Mouse (Mus musculus) adrenal gland, adult (tissue): ENCODE data around the gene Pdhx.
A peak's percentile ranks its signal among the peaks of the same experiment; 100 is the strongest.

Source experiments
- DNase-seq, 2 experiments: peaks; one replicate each; pipeline ENCODE4 v3.0.0; 2022 to 2023; ENCODE audit warnings: low spot score in 1 of 2; ENCODE audit not compliant: inconsistent age in 2 of 2

The Pdhx gene

GRCm38 (mm10) chr2:102993841-102994607 is 79.3 kb downstream of the Pdhx start:
- DNase-seq = no peak

DNA sequence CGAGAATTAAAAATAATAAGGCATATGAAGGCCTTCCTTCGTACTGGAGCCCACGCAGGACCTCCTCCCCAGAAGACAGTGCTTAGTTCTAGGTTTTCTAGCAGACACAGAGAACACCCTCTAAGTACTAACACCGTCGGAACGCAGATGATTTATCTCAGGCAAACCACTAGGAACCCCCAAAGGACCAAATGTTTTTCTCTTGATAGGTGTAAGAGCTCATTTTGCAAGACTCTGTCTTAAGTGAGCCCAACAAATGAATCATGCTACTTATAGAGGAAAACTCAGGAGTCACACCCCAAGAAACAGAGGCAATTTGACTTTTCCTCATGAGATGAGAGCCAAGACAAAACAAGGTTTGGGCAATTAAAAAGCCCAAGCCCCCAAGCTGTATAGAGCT is 80.9 kb downstream of the Pdhx start:
- DNase-seq = no peak

DNA sequence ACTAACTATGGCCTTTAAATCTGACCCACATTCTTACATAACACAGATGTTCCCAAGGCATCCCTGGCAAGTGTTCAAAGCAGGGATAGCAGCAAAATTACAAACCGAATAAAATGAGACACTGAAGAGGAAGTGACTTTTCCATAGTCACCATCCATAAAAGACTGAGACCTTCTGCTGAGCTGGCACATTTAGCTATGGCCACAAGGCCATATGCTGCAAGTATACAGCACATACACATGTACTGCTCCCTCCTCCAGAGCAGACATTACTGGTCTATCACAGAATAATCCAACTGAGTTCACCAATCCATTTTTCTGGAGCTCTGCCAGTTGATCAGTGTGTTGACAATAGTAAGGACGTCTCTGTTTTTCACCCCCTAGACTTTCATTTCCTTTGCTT is 83.0 kb downstream of the Pdhx start:
- DNase-seq = peak; percentile 47 to 78

DNA sequence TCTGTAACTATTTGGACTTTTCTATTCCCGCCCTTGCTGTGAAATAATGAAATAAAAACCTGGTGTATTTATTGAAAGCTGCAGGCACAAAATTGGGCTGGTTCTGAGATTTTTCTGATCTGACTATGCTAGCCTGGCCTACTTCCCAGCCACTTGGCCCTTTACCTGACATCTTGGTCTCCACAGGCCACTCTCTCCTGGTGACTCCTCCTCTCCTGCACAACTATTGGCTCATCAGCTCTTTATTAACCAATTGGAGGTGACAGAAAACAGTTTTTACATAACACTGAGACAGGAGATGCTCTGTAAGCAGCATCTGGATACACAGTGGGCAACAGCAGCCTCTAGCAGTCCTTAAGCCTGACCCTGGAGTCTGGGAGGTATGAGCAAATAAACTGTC is 83.9 kb downstream of the Pdhx start:
- DNase-seq = no peak

- peak in 1 of 2 experiments; percentile 94 for DNase-seq
Observed at GRCm38 (mm10) chr2:102987708-102988010, 85.7 kb downstream of the Pdhx start.

GRCm38 (mm10) chr2:102986964-102987707 is 86.2 kb downstream of the Pdhx start:
- DNase-seq = peak; percentile 76 to 81

- peak; percentile 43 to 73 for DNase-seq
Observed at GRCm38 (mm10) chr2:102986424-102986823, 86.9 kb downstream of the Pdhx start.

- peak in 1 of 2 experiments; percentile 63 for DNase-seq
Observed at GRCm38 (mm10) chr2:102982822-102983221, 90.5 kb downstream of the Pdhx start.

- no peak for DNase-seq
Observed at GRCm38 (mm10) chr2:102981446-102982314, 91.6 kb downstream of the Pdhx start.

- DNase-seq = no peak
Observed at GRCm38 (mm10) chr2:102980870-102981269, 92.4 kb downstream of the Pdhx start.

- no peak for DNase-seq
Observed at GRCm38 (mm10) chr2:102979519-102979918, 93.8 kb downstream of the Pdhx start.

GRCm38 (mm10) chr2:102979112-102979511 is 94.2 kb downstream of the Pdhx start:
- no peak for DNase-seq

GRCm38 (mm10) chr2:102975358-102975945 is 97.9 kb downstream of the Pdhx start:
- DNase-seq = peak in 1 of 2 experiments; percentile 71

DNA sequence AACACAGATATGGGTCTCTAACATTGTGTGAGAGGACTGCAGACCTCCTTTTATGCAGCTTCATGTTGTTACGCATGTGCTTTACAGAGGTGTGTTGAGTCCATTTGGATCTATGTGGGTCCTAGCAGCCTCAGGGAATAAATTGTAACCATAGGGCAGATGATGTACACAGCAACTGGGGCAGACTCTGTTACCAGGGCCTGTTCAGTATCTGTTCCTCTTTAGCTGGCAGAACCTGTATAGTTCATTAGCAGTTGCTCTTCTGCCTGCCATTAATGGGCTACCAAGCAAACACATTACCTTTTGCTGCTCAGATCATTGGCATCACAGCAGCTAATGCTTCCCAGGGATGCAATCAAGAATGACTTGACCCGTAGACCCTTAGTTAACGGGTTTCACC is 100.2 kb downstream of the Pdhx start:
- no peak for DNase-seq

- no peak for DNase-seq
Observed at GRCm38 (mm10) chr2:102972575-102972974, 100.7 kb downstream of the Pdhx start.

DNA sequence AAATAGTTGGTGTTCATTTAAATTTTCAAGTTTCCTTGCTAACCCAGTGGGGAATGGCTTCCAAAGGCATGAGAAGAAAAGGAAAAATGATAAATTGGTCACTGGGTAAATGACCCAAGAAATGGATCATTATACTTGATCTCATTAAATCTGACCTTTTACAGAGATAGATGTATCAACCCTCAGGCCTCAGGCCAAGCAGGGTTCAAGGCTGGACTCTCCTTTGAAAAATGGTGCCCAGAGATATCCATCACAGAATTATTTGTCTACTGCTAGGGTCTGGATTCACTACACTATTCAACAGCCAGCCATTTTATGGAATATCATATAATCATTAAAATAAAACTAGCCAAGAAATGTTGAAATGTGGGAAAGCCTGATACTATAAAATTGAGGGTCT is 101.4 kb downstream of the Pdhx start:
- DNase-seq = peak; percentile 42 to 76
